Mouse (Mus musculus) 416B (cell line): ENCODE results near the gene Efhd1.

Experiments used
- DNase-seq: peaks from one replicate; pipeline ENCODE4 v3.0.0; 2011; ENCODE audit warnings: low read depth

The Efhd1 gene

DNA sequence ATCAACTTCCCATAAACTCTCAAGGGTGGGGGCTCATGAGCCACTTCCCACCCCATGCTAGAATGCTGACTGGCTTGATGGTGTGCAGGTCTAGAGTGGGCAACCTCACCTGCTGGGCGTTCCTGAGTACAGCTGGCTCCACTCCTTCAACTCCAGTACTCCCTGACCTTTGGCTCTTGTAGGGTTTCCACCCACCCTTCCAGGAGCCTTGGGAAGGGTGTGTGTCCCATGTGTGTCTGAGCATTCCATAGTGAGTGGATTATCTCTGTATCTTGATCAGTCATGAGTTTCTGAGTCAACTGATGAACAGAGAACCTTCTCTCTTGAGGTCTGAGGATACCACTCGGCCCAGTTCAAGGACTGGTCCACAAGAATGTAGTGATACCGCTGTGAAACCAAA lies 44.8 kb downstream of the Efhd1 start:
- DNase-seq: no peak

GRCm38 (mm10) chr1:87309621-87310020 lies 45.5 kb downstream of the Efhd1 start:
- DNase-seq: no peak

DNA sequence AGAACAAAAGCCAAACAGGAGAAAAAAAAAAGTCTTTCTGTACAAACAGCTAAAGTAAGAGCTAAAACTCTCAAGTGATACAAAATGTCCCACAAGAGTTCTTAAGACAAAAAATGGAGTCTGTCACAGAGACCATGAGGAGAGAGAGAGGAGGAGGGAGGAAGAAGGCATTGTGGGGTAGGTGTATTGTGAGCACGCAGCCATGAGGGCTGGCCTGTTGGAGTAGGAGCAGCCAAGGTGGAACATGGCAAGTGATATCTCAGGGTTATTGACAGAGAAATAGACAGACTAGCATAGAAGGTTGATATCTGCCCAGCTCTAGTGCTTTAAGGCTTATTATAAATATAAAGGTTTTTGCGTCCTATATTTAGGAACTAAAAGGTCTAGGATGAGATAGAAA lies 48.5 kb downstream of the Efhd1 start:
- DNase-seq: no peak

DNA sequence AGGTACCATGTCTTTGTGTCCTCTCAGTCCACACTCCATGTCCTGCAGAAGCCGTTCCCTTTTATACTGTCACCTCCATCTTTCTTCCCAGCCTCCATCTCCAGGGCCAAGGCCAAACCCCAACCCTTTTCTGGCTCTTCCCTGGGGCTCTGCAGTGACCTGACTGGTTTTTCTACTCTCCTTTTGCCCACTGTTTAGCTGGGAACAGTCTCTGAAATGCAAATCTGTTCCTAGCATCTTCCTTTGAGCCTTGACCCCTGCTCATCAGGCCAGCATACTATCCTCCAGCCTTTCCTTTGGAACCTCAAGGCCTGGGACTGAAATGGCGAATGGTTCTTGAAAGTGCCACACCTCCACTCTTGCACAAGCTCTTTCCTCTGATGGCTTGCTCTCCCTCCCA lies 49.0 kb downstream of the Efhd1 start:
- no peak for DNase-seq

DNA sequence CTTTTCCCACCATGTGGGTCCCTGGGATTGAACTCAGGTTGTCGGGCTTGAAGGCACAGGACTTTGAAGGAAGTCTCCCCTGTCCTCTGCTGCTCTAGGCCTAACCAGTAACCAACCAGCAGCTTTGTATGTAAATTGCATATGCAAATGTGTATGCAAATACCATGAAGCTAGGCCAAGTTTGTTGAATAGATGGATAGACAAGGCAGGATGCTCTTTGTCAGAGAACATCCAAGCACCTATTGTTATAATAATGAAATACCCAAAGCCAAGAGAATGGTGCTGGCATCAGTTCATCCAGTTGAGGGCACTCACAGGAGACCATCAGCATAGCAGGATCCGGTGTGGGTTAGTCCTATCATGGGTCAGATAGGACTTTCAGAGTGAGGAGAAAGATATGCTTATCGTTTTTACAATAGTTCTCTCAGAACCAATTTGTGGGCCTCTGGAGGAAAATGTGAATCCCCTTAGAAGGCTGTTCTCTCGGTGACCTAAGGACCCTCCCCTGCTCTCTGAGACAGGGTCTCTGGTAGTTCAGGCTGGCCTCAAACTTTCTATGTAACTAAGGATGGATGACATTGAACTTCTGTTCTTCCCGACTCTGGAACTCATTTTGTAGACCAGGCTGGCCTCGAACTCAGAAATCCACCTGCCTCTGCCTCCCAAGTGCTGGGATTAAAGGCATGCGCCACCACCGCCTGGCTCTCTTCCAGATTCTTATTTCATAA lies 49.8 kb downstream of the Efhd1 start:
- DNase-seq: no peak

DNA sequence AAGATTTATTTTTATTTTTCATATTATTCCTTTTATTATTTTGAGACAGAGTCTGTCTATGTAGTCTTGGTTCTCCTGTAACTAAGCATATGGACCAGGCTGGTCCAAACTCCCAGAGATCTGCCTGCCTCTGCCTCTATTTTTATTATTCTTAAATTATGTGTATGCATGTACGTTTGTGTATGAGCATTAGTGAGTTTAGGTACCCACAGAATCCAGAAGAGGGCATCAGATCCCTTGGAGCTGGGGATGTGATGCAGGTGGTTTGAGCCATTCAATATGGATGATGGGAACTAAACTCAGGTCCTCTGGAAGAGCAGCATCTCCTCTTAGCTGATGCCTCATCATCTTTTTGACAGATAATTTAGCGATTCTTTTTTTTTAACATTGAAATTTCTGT lies 51.3 kb downstream of the Efhd1 start:
- no peak for DNase-seq

DNA sequence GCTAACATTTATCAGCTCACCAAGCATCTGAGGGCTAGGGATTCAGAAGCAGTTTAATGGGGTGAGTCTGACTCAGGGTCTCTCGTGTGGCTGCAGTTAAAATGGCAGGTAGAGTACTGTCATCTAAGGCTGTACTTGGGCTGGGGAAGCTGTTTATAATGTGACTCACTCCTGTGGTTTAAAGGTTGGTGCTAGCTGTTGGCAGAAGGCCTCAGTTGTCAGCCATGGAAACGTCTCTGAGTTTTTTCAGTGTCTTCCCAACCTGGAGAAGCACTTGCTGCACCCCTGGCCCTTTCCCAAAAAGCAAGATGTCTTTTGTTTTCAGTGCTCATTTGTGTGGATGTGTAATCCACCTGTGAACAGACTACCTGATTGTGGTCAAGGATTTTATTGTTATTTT lies 51.7 kb downstream of the Efhd1 start:
- DNase-seq: peak; percentile 85

DNA sequence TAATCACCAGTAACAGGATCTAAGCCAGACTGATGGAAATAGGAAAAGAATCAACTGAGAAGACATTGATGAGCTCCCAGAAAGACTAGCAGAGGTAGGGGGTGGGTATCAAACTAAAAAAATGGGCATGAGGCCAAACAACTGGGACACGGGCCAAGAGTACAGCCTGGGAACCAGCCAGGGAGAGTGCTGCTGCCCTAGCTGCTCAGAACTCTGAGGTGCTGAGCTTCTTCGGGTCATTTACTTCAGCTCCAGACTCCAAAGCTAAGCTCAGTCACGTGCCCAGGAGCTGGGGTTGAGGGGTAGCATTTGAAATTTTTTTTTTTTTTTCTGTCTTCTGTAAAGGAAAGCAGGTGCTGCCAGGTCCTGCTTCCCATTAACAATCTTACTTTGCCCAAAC lies 52.5 kb downstream of the Efhd1 start:
- peak; percentile 44 for DNase-seq

DNA sequence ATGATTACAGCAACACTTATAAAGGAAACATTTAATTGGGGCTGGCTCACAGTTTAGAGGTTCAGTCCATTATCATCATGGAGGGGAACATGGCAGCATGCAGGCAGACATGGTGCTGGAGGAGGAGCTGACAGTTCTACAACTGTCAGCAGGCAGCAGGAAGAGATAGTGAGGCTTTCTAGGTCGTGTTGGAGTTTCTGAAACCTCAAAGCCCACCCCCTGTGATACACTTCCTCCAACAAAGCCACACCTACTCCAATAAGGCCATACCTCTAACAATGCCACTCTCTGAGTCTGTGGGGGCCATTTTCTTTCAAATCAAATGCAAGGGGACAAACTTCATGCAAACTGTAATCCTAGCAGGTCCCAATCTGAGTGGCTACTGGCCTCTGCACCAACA lies 56.9 kb downstream of the Efhd1 start:
- DNase-seq: peak; percentile 32

DNA sequence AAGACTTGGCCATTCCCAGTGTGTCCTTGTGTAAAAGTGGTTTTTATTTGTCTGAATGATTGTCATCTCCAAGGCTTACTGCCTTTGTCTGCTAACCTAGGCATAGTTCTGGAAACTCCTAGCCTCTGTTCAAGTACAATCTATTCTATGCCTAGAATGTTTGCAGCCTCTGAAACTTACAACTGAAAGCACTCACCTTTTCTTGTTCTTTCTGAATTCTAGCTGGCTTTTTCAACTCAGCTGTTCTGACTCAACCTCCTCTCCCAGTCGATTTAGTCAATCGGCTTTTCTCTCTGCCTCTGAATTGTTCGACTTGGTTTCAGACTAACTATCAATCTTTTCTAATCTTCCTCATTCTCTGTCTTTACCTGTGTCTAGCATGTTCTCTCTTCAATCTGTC lies 58.6 kb downstream of the Efhd1 start:
- DNase-seq: no peak

- no peak for DNase-seq
These were observed 60.5 kb downstream of the Efhd1 start for GRCm38 (mm10) chr1:87324649-87325048.

GRCm38 (mm10) chr1:87326742-87327163 lies 62.6 kb downstream of the Efhd1 start, which contains the start of gene Gigyf2:
Gene Gigyf2, plus strand, starts transcription at chr1:87326998.
- peak; percentile 99 for DNase-seq

DNA sequence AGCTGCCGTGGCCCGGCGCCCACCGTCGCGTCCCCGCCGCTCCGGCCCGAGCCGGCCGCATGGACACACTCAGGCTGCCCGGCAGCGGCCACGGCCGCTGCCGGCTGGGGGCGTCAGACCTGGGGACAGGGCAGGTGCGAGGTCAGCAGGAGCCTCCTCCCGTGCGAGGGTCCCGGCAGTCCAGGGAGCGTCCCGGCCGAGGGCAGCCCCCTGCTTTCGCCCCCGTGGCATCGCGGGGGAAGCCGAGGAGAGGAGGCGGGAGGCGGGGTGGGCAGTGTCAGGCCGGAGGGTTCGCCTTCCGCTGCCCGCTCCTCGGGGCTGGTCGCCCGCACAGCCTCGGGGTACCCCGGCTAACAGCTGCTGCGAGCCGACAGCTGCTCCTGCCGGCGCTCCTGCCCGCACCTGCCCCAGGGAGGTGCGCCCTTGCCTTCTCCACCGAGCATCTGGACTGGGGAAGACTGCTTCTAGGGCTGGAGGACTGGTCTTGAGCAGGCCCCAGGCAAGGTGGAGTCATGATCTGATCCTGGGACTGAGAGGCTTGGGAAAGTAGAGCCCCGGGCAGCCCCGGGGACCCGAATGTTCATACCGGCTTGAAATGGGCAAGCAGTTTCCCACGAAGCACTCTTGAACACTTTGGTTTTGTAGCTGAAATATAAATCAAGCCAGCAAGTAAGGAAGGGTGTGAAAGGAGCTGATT lies 63.1 kb downstream of the Efhd1 start:
- DNase-seq: peak; percentile 50

GRCm38 (mm10) chr1:87331774-87332173 lies 67.6 kb downstream of the Efhd1 start:
- no peak for DNase-seq

DNA sequence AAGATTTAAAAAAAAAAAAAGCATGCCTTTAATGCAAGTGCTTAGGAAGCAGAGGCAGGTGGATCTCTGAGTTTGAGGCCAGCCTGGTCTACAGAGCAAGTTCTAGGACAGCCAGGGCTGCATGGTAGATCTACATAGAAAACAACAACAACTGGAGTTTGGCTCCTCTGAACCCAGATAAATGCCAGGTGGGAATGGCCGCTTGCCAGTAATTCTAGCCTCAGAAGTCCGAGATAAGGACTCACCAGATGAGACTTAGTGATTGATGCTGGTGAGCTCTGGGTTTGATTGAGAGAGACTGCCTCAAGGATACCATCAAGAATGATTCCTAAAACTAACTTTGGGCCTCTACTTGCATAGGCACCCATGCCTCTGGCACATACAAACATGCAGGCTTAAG lies 86.4 kb downstream of the Efhd1 start:
- no peak for DNase-seq

DNA sequence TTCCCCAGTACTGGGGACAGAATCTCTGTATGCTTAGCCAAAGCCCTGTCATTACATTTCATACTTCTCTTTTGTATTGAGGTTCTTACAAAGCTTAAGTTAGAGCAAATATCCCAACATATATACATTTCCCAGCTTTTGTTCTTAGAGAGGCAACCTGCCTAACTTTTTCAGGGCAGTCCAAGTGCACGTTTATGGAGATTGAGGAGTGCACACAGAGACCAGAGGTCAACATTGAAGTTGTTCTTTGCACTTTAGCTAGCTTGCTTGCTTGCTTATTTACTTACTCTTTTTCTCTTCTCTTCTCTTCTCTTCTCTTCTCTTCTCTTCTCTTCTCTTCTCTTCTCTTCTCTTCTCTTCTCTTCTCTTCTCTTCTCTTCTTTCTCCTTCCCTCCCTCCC lies 96.1 kb downstream of the Efhd1 start:
- DNase-seq: no peak
